Mouse (Mus musculus): Measurements from ENCODE around the gene Prss28. TPM values are rescaled to one million over a fixed set of nuclear protein-coding genes. Genes with fewer than 3 reads are reported as not detected.

Prss28 gene
- polyA plus RNA-seq, 1 experiment = not detected

DNA sequence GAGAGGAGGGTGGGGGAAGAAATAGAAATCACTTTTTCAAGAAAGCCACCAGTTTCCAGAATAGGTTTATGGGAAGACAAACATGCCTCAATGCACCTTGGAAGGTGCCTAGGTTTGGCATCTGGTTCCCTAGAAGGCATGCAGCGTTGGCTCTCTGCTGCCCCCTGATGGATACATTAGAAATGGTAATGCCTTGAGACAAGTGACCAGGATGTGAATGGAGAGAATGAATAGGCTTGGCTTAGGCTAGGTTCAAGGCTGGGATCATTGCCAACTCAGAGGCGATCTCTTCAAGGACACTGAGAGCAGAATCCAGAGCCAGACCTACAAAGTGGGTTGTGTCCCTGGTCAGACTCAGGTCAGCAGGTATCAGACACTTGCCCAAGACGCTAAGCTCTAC is 23.4 kb upstream of the Prss28 start:
- peak; percentile 68; the same call in 1 of the 2 replicates for TF ChIP-seq CTCF (IDR thresholded peaks at IDR 0.05; ENCODE audit: low read depth, low read length)
- no peak for TF ChIP-seq POLR2A (IDR thresholded peaks at IDR 0.05; ENCODE audit: borderline replicate concordance, low read depth, low read length)
- no peaks in the 10 kb centered on the region for H3K4me1 ChIP-seq (ENCODE audit: control insufficient read depth, insufficient read depth, low read length)
- no peak overlapping the region for H3K27ac ChIP-seq (ENCODE audit: insufficient read depth, low read depth, low read length)
- H3K4me3 ChIP-seq (ENCODE audit: insufficient read depth, low read length) = no peak overlapping the region

DNA sequence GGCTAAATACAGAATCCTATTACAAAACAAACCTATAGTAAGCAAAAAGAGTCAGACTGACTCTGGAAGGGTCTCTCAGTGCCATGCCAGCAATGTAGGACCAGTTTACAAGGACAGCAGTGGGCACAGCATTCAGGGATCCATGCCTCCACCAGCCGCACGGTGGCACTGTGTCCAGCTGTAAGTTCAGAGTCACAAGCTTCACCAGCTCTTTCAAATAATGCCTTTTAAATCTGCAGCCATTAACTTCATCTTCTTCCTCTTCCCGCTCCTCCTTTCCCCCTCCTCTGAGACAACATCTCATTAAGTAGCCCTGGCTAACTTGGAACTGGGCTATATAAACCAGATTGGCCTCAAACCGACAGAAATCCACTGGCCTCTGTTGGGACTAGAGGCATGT is 19.6 kb upstream of the Prss28 start:
- TF ChIP-seq CTCF (IDR thresholded peaks at IDR 0.05; ENCODE audit: low read depth, low read length) = peak; percentile 84
- TF ChIP-seq POLR2A (IDR thresholded peaks at IDR 0.05; ENCODE audit: borderline replicate concordance, low read depth, low read length) = no peak
- Histone ChIP-seq H3K27ac (ENCODE audit: insufficient read depth, low read depth, low read length) (no peak overlapping the region), H3K4me3 (ENCODE audit: insufficient read depth, low read length) (no peak overlapping the region), H3K4me1 (ENCODE audit: control insufficient read depth, insufficient read depth, low read length) (no peaks in the 10 kb centered on the region)

DNA sequence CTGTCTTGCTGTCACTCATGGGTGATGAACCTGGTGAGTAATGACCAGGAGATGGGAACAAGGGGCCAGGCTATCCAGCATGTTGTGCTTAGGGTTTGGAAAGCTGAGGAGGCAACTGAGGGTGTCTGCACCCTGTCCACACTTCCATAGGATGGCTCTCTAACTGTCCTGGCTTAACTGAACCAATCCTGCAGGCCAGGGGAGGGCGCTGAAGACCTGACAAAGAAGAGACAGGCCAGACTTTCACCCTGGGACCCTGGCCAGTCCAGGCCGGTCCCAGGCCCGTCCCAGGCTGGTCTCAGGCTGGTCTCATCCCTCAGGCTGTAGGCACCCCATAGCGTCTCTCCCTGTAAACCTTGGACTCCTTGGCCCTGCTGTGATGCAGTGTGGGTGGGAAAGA is 18.0 kb upstream of the Prss28 start:
- TF ChIP-seq POLR2A (IDR thresholded peaks at IDR 0.05; ENCODE audit: borderline replicate concordance, low read depth, low read length) = no peak
- TF ChIP-seq CTCF (IDR thresholded peaks at IDR 0.05; ENCODE audit: low read depth, low read length) = no peak
- H3K4me1 ChIP-seq (ENCODE audit: control insufficient read depth, insufficient read depth, low read length) = no peaks in the 10 kb centered on the region
- no peak overlapping the region for H3K27ac ChIP-seq (ENCODE audit: insufficient read depth, low read depth, low read length)
- H3K4me3 ChIP-seq (ENCODE audit: insufficient read depth, low read length) = no peak overlapping the region

DNA sequence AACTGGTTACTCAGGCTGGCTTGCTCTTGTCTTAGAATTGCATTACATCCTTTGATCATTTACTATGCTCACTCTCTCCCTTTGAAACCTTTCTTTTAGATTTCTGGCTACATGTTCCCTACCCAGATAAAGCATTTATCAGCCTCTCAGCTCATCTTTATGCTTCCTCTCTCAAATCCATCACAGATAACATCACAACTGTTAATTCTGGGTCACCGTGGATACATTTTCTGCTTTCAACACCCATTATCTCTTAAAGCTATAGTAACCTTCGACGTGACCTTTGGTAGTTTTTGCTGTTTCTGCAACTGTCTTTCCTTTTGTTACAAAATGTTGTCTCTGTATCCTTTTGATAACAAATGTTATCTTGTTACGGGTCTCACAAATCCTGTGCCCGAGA is 15.0 kb upstream of the Prss28 start:
- TF ChIP-seq CTCF (IDR thresholded peaks at IDR 0.05; ENCODE audit: low read depth, low read length) (no peak), POLR2A (IDR thresholded peaks at IDR 0.05; ENCODE audit: borderline replicate concordance, low read depth, low read length) (no peak)
- H3K27ac ChIP-seq (ENCODE audit: insufficient read depth, low read depth, low read length) = no peak overlapping the region
- H3K4me1 ChIP-seq (ENCODE audit: control insufficient read depth, insufficient read depth, low read length) = no peaks in the 10 kb centered on the region
- no peak overlapping the region for H3K4me3 ChIP-seq (ENCODE audit: insufficient read depth, low read length)

DNA sequence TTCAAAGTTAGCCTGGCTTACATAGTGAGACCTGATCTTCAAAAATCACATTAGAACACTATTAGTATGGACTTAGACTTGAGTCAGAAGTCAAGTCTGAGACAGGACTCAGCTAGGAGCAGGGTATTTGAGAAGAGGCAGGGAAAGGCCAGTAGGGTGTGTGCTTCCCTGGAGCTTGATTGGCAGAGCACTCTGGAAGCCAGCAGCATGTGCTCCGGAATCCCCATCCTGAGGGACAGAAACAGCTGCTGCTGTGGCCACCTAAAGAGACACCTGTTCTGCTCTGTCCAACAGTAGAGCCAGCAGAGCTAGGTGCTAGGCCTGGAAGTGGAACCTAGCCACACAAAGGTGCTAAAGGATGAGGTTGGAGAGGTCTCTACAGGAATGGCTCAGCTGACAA is 14.3 kb upstream of the Prss28 start:
- TF ChIP-seq POLR2A (IDR thresholded peaks at IDR 0.05; ENCODE audit: borderline replicate concordance, low read depth, low read length) (no peak), CTCF (IDR thresholded peaks at IDR 0.05; ENCODE audit: low read depth, low read length) (no peak)
- Histone ChIP-seq H3K4me3 (ENCODE audit: insufficient read depth, low read length) (no peak overlapping the region), H3K4me1 (ENCODE audit: control insufficient read depth, insufficient read depth, low read length) (no peaks in the 10 kb centered on the region), H3K27ac (ENCODE audit: insufficient read depth, low read depth, low read length) (no peak overlapping the region)

DNA sequence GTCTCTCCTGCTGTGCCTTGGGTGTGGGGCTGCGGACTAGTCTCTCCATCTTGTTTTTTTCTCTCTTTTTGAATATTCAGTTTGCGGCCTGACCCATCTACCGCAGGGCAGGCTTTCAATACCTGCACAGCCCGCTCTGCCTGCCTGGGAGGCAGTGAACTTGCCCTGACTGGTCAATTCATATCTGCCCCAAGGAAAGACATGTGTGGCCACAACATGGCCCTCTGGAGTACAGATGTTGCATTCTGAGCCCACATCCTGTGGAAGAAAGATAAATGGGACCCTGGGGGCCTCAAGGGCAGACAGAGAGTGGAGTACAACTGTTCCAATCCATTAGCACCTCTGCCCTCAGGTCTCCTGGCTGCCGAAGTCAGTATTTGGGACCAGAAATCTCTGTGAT is 10.4 kb upstream of the Prss28 start, which contains the start of gene Prss34:
Gene Prss34, plus strand, starts transcription at position 301 of the 400 bp plus-strand sequence.
- no peak for TF ChIP-seq POLR2A (IDR thresholded peaks at IDR 0.05; ENCODE audit: borderline replicate concordance, low read depth, low read length)
- no peak for TF ChIP-seq CTCF (IDR thresholded peaks at IDR 0.05; ENCODE audit: low read depth, low read length)
- 0 out of 2 replicates have a peak, but pooled peaks cover 2% of the 10 kb centered on the region for H3K4me1 ChIP-seq (ENCODE audit: control insufficient read depth, insufficient read depth, low read length)
- no peak within 1 kb of the TSS for H3K27ac ChIP-seq (ENCODE audit: insufficient read depth, low read depth, low read length)
- H3K4me3 ChIP-seq (ENCODE audit: insufficient read depth, low read length) = no peak within 1 kb of the TSS

DNA sequence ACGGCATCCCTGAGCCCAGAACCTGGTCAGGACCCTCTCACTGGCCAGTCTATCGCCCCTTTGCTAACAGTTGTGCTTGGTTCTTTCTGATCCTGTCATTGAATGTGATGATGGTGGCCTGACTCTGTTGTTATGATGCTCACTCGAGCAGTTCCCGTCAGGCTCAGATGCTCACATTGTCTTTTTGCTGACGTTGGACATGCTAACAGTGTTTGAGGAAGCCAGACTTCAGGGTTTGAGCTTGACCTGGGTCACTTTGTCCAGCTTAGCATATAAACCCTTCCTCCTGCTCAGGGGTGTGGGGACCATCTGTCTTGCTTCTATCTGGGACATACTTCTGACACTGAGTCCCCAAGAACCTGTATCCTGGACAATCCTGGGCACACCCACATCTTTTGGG is 9.9 kb downstream of the Prss28 start, which contains the start of gene Prss29:
Gene Prss29, plus strand, starts transcription at position 301 of the 400 bp plus-strand sequence.
- Histone ChIP-seq H3K27ac (ENCODE audit: insufficient read depth, low read depth, low read length) (no peak within 1 kb of the TSS), H3K4me3 (ENCODE audit: insufficient read depth, low read length) (no peak within 1 kb of the TSS), H3K4me1 (ENCODE audit: control insufficient read depth, insufficient read depth, low read length) (no peaks in the 10 kb centered on the region)
- no peak for TF ChIP-seq CTCF (IDR thresholded peaks at IDR 0.05; ENCODE audit: low read depth, low read length)
- TF ChIP-seq POLR2A (IDR thresholded peaks at IDR 0.05; ENCODE audit: borderline replicate concordance, low read depth, low read length) = no peak

DNA sequence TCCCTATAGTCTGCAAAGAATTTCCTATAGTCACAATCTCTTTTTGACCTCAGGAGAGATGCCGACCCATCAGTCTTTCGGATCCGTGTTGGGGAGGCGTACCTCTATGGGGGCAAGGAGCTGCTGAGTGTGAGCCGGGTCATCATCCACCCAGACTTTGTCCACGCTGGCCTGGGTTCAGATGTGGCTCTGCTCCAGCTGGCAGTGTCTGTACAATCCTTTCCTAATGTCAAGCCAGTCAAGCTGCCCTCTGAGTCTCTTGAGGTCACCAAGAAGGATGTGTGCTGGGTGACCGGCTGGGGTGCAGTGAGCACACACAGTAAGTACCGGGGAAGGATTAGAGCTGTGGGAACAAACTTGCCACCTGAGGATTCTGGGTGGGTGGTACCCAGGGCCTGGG is 12.4 kb downstream of the Prss28 start:
- no peaks in the 10 kb centered on the region for H3K4me1 ChIP-seq (ENCODE audit: control insufficient read depth, insufficient read depth, low read length)
- no peak for TF ChIP-seq CTCF (IDR thresholded peaks at IDR 0.05; ENCODE audit: low read depth, low read length)
- no peak for TF ChIP-seq POLR2A (IDR thresholded peaks at IDR 0.05; ENCODE audit: borderline replicate concordance, low read depth, low read length)
- no peak overlapping the region for H3K4me3 ChIP-seq (ENCODE audit: insufficient read depth, low read length)
- no peak overlapping the region for H3K27ac ChIP-seq (ENCODE audit: insufficient read depth, low read depth, low read length)

DNA sequence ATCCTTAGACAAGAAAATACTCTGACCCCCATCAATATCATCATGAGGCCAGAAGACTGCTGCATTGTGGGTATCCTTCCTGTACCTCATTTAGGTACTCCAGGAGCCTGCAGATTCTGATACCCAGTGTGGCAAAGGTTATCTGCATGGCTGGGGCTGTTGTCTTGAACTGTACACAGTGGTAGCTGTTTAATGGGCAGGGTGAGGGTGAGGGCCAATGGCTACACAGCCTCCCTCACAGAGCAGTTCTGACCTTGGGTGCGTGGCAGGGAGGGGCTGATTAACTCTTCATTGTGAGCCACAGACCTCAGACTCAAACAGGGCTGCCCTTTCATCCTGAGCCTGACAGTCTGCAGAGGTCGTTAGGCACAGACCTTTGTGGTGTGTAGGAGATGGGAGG is 14.5 kb downstream of the Prss28 start:
- H3K4me1 ChIP-seq (ENCODE audit: control insufficient read depth, insufficient read depth, low read length) = no peaks in the 10 kb centered on the region
- H3K4me3 ChIP-seq (ENCODE audit: insufficient read depth, low read length) = no peak overlapping the region
- H3K27ac ChIP-seq (ENCODE audit: insufficient read depth, low read depth, low read length) = no peak overlapping the region
- TF ChIP-seq POLR2A (IDR thresholded peaks at IDR 0.05; ENCODE audit: borderline replicate concordance, low read depth, low read length) (no peak), CTCF (IDR thresholded peaks at IDR 0.05; ENCODE audit: low read depth, low read length) (no peak)

DNA sequence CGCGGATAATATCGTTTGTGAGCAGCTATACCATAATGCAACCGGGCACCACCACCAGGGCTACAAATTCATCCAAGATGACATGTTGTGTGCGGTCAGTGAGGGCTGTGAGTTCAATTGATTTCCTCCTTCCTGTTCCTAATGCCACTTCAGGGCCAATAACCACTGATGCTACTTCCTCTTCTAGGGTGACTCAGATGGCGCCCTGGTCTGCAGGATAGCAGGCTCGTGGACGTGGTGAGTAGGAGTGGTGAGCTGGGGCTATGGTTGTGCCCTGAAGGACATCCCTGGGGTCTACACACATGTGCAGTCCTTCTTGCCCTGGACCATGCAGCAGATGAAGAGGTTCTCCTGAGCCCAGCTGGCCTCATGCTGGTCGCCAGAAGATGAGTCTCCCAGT is 23.9 kb downstream of the Prss28 start:
- Histone ChIP-seq H3K27ac (ENCODE audit: insufficient read depth, low read depth, low read length) (no peak overlapping the region), H3K4me1 (ENCODE audit: control insufficient read depth, insufficient read depth, low read length) (peaks cover 19% of the 10 kb centered on the region), H3K4me3 (ENCODE audit: insufficient read depth, low read length) (no peak overlapping the region)
- TF ChIP-seq POLR2A (IDR thresholded peaks at IDR 0.05; ENCODE audit: borderline replicate concordance, low read depth, low read length) (no peak), CTCF (IDR thresholded peaks at IDR 0.05; ENCODE audit: low read depth, low read length) (no peak)

DNA sequence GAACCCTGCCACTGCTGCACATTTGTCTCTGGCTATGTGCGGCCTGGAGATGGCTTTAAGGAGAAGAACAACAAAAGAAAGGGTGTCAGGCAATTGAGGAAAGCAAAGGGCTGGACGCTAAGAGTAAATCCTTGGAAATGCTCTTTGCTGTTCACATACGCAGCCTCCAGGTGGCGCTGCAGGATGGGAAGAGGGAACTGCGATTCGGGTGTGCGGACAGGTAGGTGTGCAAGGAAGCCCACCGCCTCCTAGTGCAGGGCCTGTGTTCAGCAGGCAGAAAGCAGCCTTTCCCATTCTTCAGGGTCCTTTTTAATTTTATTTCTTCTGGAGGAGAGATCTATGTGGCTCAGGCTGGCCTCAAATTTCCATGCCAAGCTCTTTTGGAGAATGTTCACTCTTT is 25.5 kb downstream of the Prss28 start:
- no peak for TF ChIP-seq POLR2A (IDR thresholded peaks at IDR 0.05; ENCODE audit: borderline replicate concordance, low read depth, low read length)
- peak; percentile 95 for TF ChIP-seq CTCF (IDR thresholded peaks at IDR 0.05; ENCODE audit: low read depth, low read length)
- Histone ChIP-seq H3K27ac (ENCODE audit: insufficient read depth, low read depth, low read length) (no peak overlapping the region), H3K4me3 (ENCODE audit: insufficient read depth, low read length) (no peak overlapping the region), H3K4me1 (ENCODE audit: control insufficient read depth, insufficient read depth, low read length) (peaks cover 19% of the 10 kb centered on the region)

Measured in bone marrow macrophage, adult 2 months (primary cell).